Comparison of ENCODE assay signal across 7 mouse cellular contexts in genomic region chr9:8208855-8209254, GRCm38 (mm10).
A peak's percentile ranks its signal among the peaks of the same experiment; 100 is the strongest.
DNase-seq lines count a peak whose midpoint lies in the region; ATAC-seq lines count a peak whose summit lies in the region.

No protein-coding gene starts in this region.

- peak; percentile 75 for ATAC-seq in hematopoietic stem cell, adult 5-6 weeks (replicated peaks in 1 of 2; ENCODE audit: insufficient read depth in 1 of 2, low FRiP score in 2 of 2, low TSS enrichment in 1 of 2, low read depth in 1 of 2, poor library complexity in 2 of 2, severe bottlenecking in 2 of 2)
- peak; percentile 96 for ATAC-seq in megakaryocyte progenitor cell, adult 5-6 weeks (replicated peaks; ENCODE audit: poor library complexity)

- DNase-seq in urinary bladder, postnatal 25 days (ENCODE audit: low spot score), result peak; percentile 8
- DNase-seq in urinary bladder, postnatal 10 days (ENCODE audit: low spot score), result no peak
- DNase-seq in cerebellum, postnatal 10 days, result peak; percentile 56 to 60
- DNase-seq in layer of hippocampus, adult 18-20 months (ENCODE audit: low spot score in 2 of 2), result peak; percentile 40 to 77
- no peak for DNase-seq in spleen, postnatal 36 days (ENCODE audit: low spot score in 2 of 2)

Comparison
In these comparisons a context has a peak if more than half of its experiments do, and no peak if none do; other contexts are left out.
1. DNase-seq: peak in urinary bladder, postnatal 25 days (single experiment), cerebellum, postnatal 10 days (2 of 2) and layer of hippocampus, adult 18-20 months (2 of 2); none in urinary bladder, postnatal 10 days (single experiment) and spleen, postnatal 36 days (0 of 2).